Mouse (Mus musculus): ENCODE results near the gene Naa16. TPM values are rescaled to one million over a fixed set of nuclear protein-coding genes. Genes with fewer than 3 reads are reported as not detected.

Naa16 gene
- polyA plus RNA-seq, 1 experiment from 2014 or later, result 42.7 TPM

DNA sequence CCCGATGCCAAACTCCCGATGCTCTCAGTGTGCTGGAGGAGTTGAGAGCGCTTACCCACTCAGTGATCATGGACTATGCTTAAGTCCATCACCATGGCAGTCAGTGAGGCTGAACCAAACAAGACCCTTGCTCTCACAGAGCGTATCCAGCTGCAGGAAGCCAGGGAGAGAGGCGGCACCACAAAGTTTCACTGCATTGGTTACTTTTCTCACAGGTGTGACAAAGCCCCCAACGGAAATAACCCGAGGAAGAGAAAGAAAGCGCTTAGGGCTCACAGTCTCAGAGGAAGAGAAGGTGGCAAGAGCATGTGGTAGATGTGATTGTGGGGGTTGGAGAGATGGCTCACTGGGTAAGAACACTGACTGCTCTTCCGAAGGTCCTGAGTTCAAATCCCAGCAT is 110.1 kb downstream of the Naa16 start:
- Histone ChIP-seq H3K4me3 (no peak overlapping the region), H3K4me1 (0 out of 2 replicates have a peak, but pooled peaks cover 5% of the 10 kb centered on the region), H3K27ac (no peak overlapping the region), H3K4me2 (no peak overlapping the region), H3K27me3 (no peaks in the 10 kb centered on the region), H3K9ac (no peak overlapping the region), H3K36me3 (ENCODE audit: poor library complexity, severe bottlenecking) (no peaks in the 10 kb centered on the region), H3K9me3 (replicated peaks) (no peaks in the 10 kb centered on the region)
- 91% methylated on average over 9 of the region's 9 CpGs for WGBS
- ATAC-seq, result no peak

DNA sequence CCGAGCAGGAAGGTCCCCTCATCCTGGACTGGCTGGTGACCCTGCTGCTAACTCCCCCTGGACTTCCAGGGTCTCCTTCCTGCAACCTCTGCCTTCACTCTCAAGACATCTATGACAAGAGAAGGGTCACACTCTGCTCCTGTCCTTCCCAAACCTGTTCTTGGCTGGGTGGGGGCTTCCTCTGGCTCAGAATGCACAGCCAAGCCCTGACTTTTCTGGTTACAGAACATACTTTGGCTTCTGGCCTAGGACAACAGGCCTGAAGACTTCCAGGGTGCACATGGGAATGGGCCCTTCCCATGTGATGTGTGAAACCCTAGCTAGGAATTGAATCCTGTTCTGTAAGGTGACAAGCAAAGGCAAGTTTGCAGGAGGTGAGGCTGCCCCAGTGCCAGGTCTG is 111.1 kb downstream of the Naa16 start:
- 77% methylated on average over 1 of the region's 1 CpGs for WGBS
- 0 out of 2 replicates have a peak, but pooled peaks cover 5% of the 10 kb centered on the region for H3K4me1 ChIP-seq
- no peak overlapping the region for H3K9ac ChIP-seq
- H3K36me3 ChIP-seq (ENCODE audit: poor library complexity, severe bottlenecking), result no peaks in the 10 kb centered on the region
- H3K4me3 ChIP-seq, result no peak overlapping the region
- H3K9me3 ChIP-seq (replicated peaks), result no peaks in the 10 kb centered on the region
- no peak for ATAC-seq
- H3K27me3 ChIP-seq, result no peaks in the 10 kb centered on the region
- H3K4me2 ChIP-seq, result no peak overlapping the region
- H3K27ac ChIP-seq, result no peak overlapping the region

DNA sequence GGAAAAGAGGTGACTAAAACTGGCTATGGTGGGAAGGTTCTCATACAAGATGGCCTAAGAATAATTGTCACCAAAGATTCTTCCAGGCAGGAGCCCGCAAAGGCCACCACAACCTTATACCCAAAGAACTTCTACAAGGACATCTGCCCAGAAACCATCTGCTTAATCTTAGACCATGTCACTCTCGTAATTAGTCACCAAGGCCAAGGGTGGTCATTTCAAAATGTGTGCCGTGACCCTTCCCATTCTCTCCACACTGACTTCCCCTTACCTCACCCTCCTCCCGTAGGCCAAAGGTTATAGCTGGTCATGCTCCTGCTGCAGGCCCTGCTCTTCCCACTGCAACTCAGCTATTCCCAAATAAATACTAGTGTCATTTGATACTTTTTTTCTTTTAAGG is 111.7 kb downstream of the Naa16 start:
- no peaks in the 10 kb centered on the region for H3K9me3 ChIP-seq (replicated peaks)
- no peak overlapping the region for H3K27ac ChIP-seq
- H3K4me2 ChIP-seq, result no peak overlapping the region
- H3K4me3 ChIP-seq, result no peak overlapping the region
- WGBS, result 91% methylated on average over 4 of the region's 4 CpGs
- no peaks in the 10 kb centered on the region for H3K27me3 ChIP-seq
- H3K36me3 ChIP-seq (ENCODE audit: poor library complexity, severe bottlenecking), result no peaks in the 10 kb centered on the region
- 0 out of 2 replicates have a peak, but pooled peaks cover 5% of the 10 kb centered on the region for H3K4me1 ChIP-seq
- no peak for ATAC-seq
- H3K9ac ChIP-seq, result no peak overlapping the region

DNA sequence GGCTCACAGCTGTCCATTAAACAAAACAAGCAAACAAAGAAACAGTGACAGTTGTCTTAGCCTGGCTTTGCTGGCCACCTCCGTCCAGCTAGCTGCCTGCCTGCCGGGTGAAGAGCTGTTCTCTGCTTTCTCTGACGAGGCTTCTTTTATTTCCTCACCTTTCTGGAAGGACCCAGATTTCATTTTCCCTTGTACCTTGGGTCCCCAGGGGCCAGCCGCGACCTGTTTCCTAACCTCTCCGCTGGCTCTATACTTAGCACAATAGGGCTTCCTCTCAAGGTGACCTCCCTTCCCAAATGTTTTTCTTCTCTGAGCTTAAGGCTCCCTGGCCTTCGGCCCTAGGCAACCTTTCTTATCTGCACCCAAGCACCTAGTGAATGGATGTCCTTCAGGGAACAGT is 112.7 kb downstream of the Naa16 start:
- no peaks in the 10 kb centered on the region for H3K27me3 ChIP-seq
- peaks cover 10% of the 10 kb centered on the region; the same call in 1 of the 2 replicates for H3K4me1 ChIP-seq
- 44% methylated on average over 7 of the region's 7 CpGs for WGBS
- no peak overlapping the region for H3K4me3 ChIP-seq
- H3K9ac ChIP-seq, result no peak overlapping the region
- no peak overlapping the region for H3K27ac ChIP-seq
- no peaks in the 10 kb centered on the region for H3K36me3 ChIP-seq (ENCODE audit: poor library complexity, severe bottlenecking)
- H3K4me2 ChIP-seq, result no peak overlapping the region
- no peak for ATAC-seq
- H3K9me3 ChIP-seq (replicated peaks), result no peaks in the 10 kb centered on the region

DNA sequence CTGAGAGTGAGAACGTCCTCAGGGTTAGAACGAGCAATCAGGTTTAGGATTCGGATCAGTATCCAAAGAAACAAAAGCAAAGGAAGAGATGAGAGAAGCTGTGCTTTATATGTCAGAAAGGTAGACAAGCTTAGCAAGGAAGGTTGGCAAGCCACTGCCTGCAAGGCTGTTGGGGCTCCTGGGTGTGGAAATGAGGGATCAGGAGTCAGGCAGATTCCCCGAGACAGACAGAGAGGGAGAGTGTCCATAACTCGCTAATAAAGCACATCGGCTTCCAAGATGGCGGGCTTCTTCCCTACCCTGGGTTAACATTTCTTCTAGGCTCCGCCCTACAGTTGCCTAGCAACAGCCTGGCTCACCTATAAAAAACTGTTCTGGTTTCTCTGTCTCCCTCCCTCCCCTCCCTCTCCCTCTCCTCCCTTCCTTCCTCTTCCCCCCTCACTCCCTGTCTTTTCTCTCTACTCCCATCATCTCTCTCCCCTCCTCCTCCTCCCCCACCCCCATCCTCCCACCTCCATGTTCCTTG is 114.6 kb downstream of the Naa16 start:
- ATAC-seq, result no peak

DNA sequence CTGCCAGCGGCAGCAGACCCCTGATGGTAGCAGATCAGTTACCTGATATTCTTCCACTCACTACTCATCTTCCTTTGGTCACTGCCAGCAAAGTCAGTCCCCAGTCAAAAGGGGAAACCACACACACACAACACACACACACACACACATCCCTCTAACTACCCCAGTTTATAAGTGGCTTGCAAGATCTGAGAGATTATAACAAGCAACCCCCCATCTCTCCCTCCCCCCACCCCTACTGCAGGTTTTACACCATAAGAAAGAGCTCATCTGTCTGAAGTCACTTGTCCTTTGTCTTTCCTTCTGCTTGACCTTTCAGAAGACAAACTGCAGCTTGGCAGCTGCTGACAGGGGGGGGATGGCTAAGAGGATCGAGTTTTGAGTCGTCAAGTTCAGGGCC is 115.1 kb downstream of the Naa16 start:
- Histone ChIP-seq H3K9me3 (replicated peaks) (no peaks in the 10 kb centered on the region), H3K36me3 (ENCODE audit: poor library complexity, severe bottlenecking) (no peaks in the 10 kb centered on the region), H3K27me3 (no peaks in the 10 kb centered on the region), H3K4me1 (peaks cover 10% of the 10 kb centered on the region; the same call in 1 of the 2 replicates), H3K4me3 (no peak overlapping the region), H3K9ac (no peak overlapping the region), H3K27ac (no peak overlapping the region), H3K4me2 (no peak overlapping the region)
- ATAC-seq, result no peak
- WGBS, result 63% methylated on average over 3 of the region's 3 CpGs

More for the DNA sequence above, 114.6 kb downstream of the Naa16 start:
- H3K36me3 ChIP-seq (ENCODE audit: poor library complexity, severe bottlenecking), result no peaks in the 10 kb centered on the region
- 83% methylated on average over 8 of the region's 8 CpGs for WGBS
- peaks cover 10% of the 10 kb centered on the region; the same call in 1 of the 2 replicates for H3K4me1 ChIP-seq
- no peaks in the 10 kb centered on the region for H3K9me3 ChIP-seq (replicated peaks)
- H3K4me3 ChIP-seq, result no peak overlapping the region
- H3K4me2 ChIP-seq, result no peak overlapping the region
- H3K9ac ChIP-seq, result no peak overlapping the region
- H3K27me3 ChIP-seq, result no peaks in the 10 kb centered on the region
- no peak overlapping the region for H3K27ac ChIP-seq

Other genes with a start within 250 kb of the Naa16 start
- not detected in 2 replicates for gene Zfp957, start 143.4 kb downstream of the Naa16 start, polyA plus RNA-seq (2015; fragmentation: Nextera tagmentation; extraction: Ambion mirVana)
- 78.3 and 106 TPM in 2 replicates for gene Rgcc, start 89.1 kb downstream of the Naa16 start, polyA plus RNA-seq (2015; fragmentation: Nextera tagmentation; extraction: Ambion mirVana)
- 9.8 and 11.3 TPM in 2 replicates for gene Mtrf1, start 7.0 kb upstream of the Naa16 start, polyA plus RNA-seq (2015; fragmentation: Nextera tagmentation; extraction: Ambion mirVana)
- gene Kbtbd7, start 35.7 kb upstream of the Naa16 start, polyA plus RNA-seq (2015; fragmentation: Nextera tagmentation; extraction: Ambion mirVana), result 16.0 and 16.6 TPM in 2 replicates
- 4.4 and 5.4 TPM in 2 replicates for gene Kbtbd6, start 61.1 kb upstream of the Naa16 start, polyA plus RNA-seq (2015; fragmentation: Nextera tagmentation; extraction: Ambion mirVana)
- 3.0 and 3.7 TPM in 2 replicates for gene Elf1, start 90.4 kb upstream of the Naa16 start, polyA plus RNA-seq (2015; fragmentation: Nextera tagmentation; extraction: Ambion mirVana)
- gene Wbp4, start 90.7 kb upstream of the Naa16 start, polyA plus RNA-seq (2015; fragmentation: Nextera tagmentation; extraction: Ambion mirVana), result 48.8 and 51.4 TPM in 2 replicates
- 135 and 146 TPM in 2 replicates for gene Sugt1, start 196.9 kb upstream of the Naa16 start, polyA plus RNA-seq (2015; fragmentation: Nextera tagmentation; extraction: Ambion mirVana)